Mouse (Mus musculus) neutrophil, adult 65 days (primary cell): ENCODE results near the gene Ino80b. TPM values are rescaled to one million over a fixed set of nuclear protein-coding genes. Genes with fewer than 3 reads are reported as not detected.

Experiments
- total RNA-seq: library from RNA; stranded (reverse); gene quantifications from 2 replicates; pipeline ENCODE4 v1.2.4, GENCODE M21; 2023

Ino80b gene
- 16.4 TPM in 2 replicates for total RNA-seq

DNA sequence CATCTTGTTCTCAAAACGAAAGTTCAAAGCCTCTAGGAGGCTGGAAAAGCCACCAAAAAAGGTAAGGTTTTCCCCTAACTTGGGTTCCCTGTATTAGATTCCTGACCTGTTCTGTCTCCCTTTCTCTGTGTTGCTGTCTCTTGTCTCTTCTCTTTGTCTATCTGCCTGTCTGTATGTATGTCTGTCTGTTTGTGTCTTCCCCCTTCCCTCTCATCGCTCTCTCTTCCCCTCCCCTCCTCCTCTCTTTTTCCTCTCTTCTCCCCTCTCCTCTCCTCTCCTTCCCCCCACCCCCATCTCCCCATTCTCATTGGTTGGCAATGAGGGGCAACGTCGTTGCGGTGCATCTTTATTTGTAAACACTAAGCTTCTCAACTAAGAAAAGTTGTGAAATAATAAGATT, at the start of gene Ino80b:
TSS of gene Ino80b (minus strand) at position 101 of the 400 bp plus-strand sequence.

DNA sequence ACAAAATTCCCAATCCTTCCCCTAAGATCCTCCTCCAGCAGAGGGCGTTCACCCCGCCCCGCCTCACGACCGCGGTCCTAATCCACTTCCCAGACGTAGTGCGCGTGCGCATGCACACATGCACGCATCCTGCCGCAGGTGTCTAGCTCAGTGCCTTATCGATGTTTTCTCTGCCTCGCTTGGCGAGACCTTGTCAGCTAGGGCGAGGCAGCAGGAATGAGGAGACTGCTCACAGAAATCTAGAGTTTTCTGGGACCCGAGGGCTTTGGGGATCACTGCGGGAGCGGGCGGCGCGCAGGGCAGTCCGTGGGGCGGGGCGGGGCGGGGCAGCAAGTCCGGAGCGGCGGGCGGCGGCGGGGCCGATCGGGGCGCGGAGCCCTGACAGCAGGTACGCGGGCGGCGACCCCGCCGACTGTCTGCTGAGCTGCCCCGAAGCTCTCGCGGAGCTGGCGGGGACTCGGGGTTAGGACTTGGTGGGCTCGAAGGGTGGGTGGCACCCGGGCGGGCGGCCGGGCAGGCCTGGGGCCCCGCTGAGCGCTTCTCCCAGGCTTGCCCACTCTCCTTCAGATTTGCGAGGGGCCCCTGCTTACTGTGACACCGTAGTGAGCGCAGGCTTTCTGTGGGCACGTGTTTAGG, 40.5 kb upstream of the Ino80b start, which contains the start of gene Dctn1:
TSS of gene Dctn1 (plus strand) at position 314 of the 636 bp plus-strand sequence.

DNA sequence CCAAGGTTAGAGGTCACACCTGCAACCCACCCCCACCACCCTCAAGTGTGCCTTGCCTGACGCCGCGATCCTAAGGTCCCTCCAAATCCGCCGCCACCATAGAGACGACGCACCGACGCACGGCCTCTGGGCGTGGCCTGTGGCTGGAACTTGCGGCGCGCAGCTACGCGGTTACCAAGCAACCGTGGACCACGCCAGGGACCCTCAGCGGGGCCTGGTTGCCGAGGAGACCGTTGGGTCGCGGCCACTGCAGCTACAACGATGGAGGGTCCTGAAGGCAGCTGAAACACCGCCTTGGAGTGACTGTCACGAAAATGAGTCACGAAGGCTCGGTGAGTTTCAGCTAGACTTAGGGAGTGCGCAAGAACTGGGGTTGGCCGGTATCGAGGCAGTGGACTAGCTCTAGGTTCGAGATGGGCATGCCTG, 31.0 kb upstream of the Ino80b start, which contains the start of the genes Wdr54 and 1700003E16Rik:
TSS of gene Wdr54 (minus strand) at position 139 of the 426 bp plus-strand sequence.
TSS of gene 1700003E16Rik (plus strand) at position 146 of the 426 bp plus-strand sequence.

DNA sequence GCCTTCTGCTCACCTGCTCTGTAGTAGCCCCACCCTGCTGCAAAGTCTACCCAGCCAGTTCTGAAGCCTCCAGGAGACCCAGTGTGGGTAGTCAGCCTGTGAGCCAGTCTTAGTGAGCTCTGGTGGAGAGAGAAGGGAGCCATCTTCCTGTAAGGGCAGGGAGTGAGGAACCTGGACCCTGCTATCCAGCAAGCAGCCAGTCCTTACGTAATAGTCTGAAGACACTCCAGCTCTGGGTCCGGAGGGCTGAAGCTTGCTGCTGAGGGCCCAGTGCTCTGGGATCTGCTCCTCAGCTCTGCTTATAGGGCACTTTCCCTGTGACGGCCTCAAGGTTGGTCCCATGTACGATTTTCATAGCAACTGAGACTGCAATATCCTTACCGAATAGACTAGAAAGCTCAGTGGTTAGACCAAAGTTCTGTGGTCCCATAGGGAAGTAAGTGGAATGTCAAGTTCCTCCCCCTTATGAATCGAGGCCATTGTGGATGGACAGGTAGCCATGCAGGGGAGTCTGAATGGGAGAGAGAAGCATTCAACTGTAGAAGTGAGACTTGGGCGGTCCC, 9.8 kb upstream of the Ino80b start, which contains the start of gene Rtkn:
TSS of gene Rtkn (plus strand) at position 513 of the 563 bp plus-strand sequence.

DNA sequence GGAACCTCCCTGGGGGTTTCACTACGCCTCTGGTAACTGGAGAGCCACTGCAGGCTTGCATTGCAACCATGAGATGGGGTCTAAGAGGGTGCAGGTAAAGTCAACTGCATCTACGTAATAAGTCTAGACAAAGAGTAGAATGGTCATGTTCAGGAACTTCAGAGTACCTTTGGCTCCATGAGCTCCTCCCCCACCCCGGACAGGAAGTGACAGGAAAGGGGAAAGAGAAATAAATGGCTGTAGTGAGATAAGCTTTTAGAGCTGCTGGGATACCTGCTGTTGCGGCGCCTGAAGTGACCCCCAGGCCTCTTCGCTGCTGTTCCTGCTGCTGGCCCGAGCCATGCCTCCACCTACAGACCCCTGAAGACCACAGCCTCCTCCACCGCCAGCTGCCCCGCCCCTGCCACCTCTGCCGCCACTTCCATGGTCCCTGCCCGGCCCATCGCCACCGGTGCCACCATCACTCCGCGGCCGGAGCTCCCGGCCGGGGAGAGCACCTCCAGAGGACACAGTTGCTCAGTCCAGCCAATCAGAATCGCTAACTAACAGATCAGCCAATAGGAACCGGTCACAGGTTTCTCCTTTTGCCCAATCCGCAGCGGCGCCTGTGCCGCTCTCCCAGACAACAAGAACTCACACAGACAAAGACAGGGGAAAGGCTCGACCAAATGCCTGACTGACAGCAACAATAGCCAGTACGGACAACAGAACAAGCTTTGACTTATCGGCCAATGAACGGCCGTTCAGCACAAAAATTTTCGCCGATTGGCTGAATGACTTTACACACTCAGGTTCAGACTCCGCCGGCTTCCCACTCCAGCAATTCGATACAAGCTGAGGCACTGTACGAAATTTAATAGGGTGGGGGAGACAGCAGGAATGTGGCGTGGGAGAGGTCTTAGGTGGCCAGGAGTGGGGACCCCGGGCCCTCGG, 4.0 kb downstream of the Ino80b start, which contains the start of gene Wbp1:
TSS of gene Wbp1 (minus strand) at position 630 of the 933 bp plus-strand sequence.

DNA sequence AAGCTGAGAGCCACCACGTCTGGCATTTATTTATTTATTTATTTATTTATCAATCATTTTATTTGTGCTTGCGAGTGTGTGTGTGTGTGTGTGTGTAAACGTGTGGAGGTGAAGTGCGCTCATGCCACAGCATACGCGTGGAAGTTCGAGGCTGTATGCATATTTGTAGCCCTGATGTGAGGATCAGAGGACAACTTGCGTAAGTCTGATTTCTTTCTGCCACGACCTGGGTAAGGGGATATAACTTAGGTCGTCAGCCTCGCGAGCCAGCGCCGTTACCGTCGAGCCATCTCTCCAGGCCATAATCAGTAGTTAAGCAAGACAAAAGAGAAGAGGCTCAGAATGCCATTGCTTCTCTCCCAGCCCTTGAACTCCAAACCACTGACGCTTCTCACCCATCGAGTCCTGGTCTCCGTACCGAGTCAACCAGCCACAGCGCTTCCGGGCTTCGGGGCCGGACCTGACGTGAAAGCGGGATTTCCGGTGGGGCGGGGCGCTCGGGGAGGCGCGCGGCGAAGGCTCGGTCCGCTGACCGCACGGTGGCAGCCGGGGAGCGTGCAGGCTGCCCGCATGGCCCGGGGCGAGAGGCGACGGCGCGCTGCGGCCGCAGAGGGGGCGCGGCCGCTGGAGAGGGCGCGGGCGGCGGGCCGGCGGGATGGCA, 10.1 kb downstream of the Ino80b start, which contains the start of gene Mogs:
TSS of gene Mogs (plus strand) at position 486 of the 661 bp plus-strand sequence.

DNA sequence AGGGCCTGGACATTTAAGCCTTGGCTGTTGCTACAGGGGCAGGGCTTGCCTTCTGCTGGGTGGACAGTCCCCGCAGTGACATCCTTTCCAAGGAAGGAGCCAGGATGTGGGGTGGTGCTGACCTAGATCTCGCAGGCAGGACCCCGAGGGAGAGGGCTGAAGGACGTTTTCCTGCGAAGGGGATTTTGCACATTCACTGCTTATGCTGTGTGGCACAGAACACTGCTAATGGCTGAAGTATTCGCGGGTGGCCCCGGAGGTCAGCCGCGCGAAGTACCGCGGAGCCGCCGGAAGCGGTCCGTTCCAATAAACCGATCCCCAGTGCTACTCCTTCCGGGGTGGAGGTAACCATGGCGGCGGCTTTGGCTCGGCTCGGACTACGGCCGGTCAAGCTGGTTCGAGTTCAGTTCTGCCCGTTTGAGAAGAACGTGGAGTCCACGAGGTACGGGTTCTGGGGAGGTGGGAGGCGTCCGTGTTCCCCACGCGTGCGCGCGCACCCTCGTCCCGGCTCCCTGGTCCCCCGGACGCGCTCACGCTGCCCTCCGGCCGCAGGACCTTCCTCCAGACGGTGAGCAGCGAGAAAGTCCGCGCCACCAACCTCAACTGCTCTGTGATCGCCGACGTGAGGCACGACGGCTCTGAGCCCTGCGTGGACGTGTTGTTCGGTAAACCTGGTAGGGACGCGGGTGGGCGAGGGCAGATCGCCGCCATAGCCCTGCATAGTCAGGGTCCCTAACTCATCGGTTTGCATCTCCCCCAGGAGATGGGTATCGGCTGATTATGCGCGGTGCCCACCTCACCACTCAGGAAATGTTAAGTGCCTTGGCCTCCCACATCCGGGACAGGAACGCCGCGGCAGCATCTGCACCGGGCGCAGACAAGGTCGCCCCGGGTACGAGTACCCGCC, 16.2 kb downstream of the Ino80b start, which contains the start of gene Mrpl53:
TSS of gene Mrpl53 (plus strand) at position 279 of the 907 bp plus-strand sequence.

DNA sequence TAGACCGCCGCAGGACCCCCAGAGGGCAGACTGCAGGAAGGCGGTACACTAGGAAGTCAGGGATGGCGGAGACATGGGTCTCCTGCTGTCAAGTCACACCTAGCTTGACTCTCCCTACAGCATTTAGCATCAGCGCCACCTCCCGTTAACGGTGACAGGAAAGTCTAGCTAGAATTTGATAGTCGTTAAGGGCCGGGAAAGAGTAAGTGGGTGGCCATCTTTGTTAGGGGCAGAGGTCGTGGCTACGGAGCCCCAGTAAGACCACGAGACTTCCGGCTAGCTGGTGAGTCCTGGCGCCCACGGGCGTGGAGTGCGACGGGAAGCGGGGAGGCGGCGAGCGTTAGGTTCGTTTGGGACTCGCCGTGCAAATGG, 23.9 kb downstream of the Ino80b start, which contains the start of the genes Ccdc142 and Gm42688:
TSS of gene Ccdc142 (plus strand) at position 286 of the 372 bp plus-strand sequence.
TSS of gene Gm42688 (plus strand) at position 302 of the 372 bp plus-strand sequence.

DNA sequence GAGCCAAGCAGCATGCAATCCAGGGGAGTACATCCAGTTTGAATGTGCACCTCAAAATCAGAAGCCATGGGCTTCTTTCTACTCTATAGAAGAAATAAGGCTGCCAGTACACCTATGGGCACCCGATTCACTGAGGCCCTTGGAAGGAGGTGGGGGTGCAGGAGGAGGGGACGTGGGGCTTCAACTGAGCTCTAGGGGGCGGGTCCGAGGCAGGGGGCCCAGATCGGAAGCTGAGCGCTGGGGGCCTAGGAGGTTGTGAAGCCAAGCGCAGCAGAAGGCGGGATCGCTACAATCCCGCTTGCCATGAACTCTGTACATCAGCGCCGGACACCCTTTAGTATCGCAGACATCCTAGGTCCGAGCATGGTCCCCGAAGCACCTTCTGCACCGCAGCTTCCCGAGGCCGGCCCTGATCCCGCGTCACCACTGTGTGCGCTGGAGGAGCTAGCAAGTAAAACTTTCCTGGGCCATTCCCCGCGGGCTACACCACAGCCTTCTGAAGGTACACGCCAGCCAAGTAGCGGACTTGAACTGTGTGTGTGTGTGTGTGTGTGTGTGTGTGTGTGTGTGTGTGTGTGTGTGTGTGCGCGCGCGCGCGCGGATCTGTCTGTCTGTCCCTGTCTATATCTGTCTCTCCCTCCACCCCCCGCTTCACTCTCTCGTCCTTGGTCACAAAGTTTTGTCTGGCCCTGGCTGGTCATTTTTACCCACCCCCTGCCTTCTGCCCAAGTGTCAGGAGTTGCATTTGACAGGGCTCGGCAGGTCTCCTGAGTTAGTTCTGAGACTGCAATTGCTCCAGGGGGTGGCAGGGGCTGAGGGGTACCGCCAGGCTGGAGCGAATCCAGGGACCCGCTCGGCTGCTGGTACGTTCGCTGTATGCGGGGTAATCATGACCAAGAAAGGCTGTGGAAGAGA, 38.9 kb downstream of the Ino80b start, which contains the start of gene Lbx2:
TSS of gene Lbx2 (plus strand) at position 247 of the 915 bp plus-strand sequence.

DNA sequence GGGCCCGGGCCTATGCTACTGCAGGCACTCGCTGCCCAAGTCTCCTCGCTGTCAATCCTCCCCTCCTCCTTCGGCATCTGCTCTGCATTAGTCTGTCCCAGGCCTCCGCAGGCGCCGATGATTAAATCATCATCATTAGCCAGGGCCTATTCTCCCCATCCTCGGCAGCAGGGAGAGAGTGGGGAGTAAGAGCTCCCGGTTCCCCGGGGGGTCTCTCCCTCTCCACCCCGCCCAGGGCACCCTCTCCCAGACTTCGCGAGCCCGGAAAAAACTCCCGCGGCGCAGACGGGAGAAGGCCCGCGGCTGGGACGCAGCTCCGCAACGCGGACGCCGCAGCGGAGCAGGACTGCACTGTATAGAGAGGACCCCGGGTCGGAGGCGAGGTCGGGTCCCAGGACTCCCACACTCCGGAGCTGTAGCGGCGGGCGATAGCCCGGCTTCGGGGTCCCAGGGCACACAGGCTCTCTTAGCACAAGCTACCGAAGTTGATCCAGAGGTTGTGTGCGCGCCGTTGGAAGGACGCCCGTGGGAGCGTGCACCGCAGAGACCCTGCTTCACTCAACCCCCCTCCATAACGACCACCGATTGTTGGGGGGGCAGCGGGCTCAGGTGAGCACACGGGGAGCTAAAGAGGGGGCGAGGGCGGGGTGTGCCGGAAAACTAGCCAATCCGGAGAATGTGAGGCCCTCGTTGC, 47.5 kb downstream of the Ino80b start, which contains the start of gene Pcgf1:
TSS of gene Pcgf1 (plus strand) at position 240 of the 694 bp plus-strand sequence.

Other genes with a start within 250 kb of the Ino80b start
- gene Sema4f, start 185.7 kb downstream of the Ino80b start, total RNA-seq: 24.2 and 37.5 TPM in 2 replicates
- gene M1ap, start 178.5 kb downstream of the Ino80b start, total RNA-seq: 2.1 and 3.1 TPM in 2 replicates
- 23.0 and 23.7 TPM in 2 replicates for gene Dok1, start 92.0 kb downstream of the Ino80b start, total RNA-seq
- gene Loxl3, start 91.3 kb downstream of the Ino80b start, total RNA-seq: 0.86 and 1.0 TPM in 2 replicates
- gene Aup1, start 70.9 kb downstream of the Ino80b start, total RNA-seq: 213 and 248 TPM in 2 replicates
- 28.7 and 51.2 TPM in 2 replicates for gene Htra2, start 70.2 kb downstream of the Ino80b start, total RNA-seq
- 4.4 and 7.9 TPM in 2 replicates for gene Dqx1, start 67.6 kb downstream of the Ino80b start, total RNA-seq
- not detected in 2 replicates for gene Tlx2, start 55.1 kb downstream of the Ino80b start, total RNA-seq
- 13.1 and 13.9 TPM in 2 replicates for gene Pcgf1, start 47.6 kb downstream of the Ino80b start, total RNA-seq
- not detected in 2 replicates for gene Lbx2, start 39.1 kb downstream of the Ino80b start, total RNA-seq
- gene Ccdc142, start 23.8 kb downstream of the Ino80b start, total RNA-seq: 4.2 and 4.8 TPM in 2 replicates
- 3.2 and 4.4 TPM in 2 replicates for gene Gm42688, start 23.8 kb downstream of the Ino80b start, total RNA-seq
- 19.1 and 19.8 TPM in 2 replicates for gene Mrpl53, start 16.4 kb downstream of the Ino80b start, total RNA-seq
- 18.9 and 25.1 TPM in 2 replicates for gene Mogs, start 9.9 kb downstream of the Ino80b start, total RNA-seq
- 26.7 and 32.6 TPM in 2 replicates for gene Wbp1, start 3.9 kb downstream of the Ino80b start, total RNA-seq
- gene Rtkn, start 10.0 kb upstream of the Ino80b start, total RNA-seq: 0.66 TPM in 1 of 2 replicates, not detected in the other
- not detected in 2 replicates for gene Wdr54, start 31.0 kb upstream of the Ino80b start, total RNA-seq
- not detected in 2 replicates for gene 1700003E16Rik, start 31.0 kb upstream of the Ino80b start, total RNA-seq
- 91.8 and 114 TPM in 2 replicates for gene Dctn1, start 40.5 kb upstream of the Ino80b start, total RNA-seq
- not detected in 2 replicates for gene Slc4a5, start 94.4 kb upstream of the Ino80b start, total RNA-seq
- 18.4 and 19.1 TPM in 2 replicates for gene Mthfd2, start 200.5 kb upstream of the Ino80b start, total RNA-seq
- 180 and 209 TPM in 2 replicates for gene Mob1a, start 200.6 kb upstream of the Ino80b start, total RNA-seq
- 9.3 and 11.1 TPM in 2 replicates for gene Bola3, start 223.7 kb upstream of the Ino80b start, total RNA-seq